Mouse (Mus musculus) CH12.LX (cell line): ENCODE data around the gene Hpse. TPM values are rescaled to one million over a fixed set of nuclear protein-coding genes. Genes with fewer than 3 reads are reported as not detected.

Experiments
- DNase-seq: peaks from one replicate; pipeline ENCODE4 v3.0.0-alpha.2; 2013; ENCODE audit errors: extremely low read depth
- H3K27ac ChIP-seq: 2 replicates; pipeline ENCODE4 v1.5.1; 2012; ENCODE audit warnings: low read depth, mild to moderate bottlenecking, control low read depth, moderate library complexity; ENCODE audit not compliant: insufficient read depth
- H3K27me3 ChIP-seq: replicated peaks from 2 replicates; pipeline ENCODE3; 2012; ENCODE audit warnings: inconsistent platforms
- H3K36me3 ChIP-seq, 2 experiments: replicated peaks in 1 of 2; 2 replicates each; pipeline versions ENCODE3 to v1.6.1; 2012; ENCODE audit warnings: inconsistent platforms in 1 of 2, low read length in 1 of 2, mild to moderate bottlenecking in 1 of 2, mixed read lengths in 1 of 2, moderate library complexity in 1 of 2; ENCODE audit not compliant: control insufficient read depth in 1 of 2, insufficient read depth in 1 of 2
- H3K4me1 ChIP-seq, 2 experiments: 2 replicates each; pipeline ENCODE4 v1.6.1; 2012; ENCODE audit warnings: inconsistent platforms in 1 of 2, moderate library complexity in 1 of 2; ENCODE audit not compliant: insufficient read depth in 2 of 2, control insufficient read depth in 1 of 2
- H3K4me2 ChIP-seq: 2 replicates; pipeline ENCODE4 v1.6.1; 2012; ENCODE audit warnings: low read depth, mild to moderate bottlenecking, control low read depth; ENCODE audit not compliant: poor library complexity, insufficient read depth, severe bottlenecking
- H3K4me3 ChIP-seq, 3 experiments: fragments of 150-350 bp in 1 of 3; sonication (generic) in 1 of 3; replicated peaks in 1 of 3; 2 replicates each; pipeline versions ENCODE3 to v1.5.1; 2011 to 2012; ENCODE audit warnings: low read depth in 2 of 3, low read length in 2 of 3, mild to moderate bottlenecking in 2 of 3, moderate library complexity in 2 of 3, control low read depth in 1 of 3, improper control_type of control experiment in 1 of 3, inconsistent platforms in 1 of 3, mixed read lengths in 1 of 3; ENCODE audit not compliant: poor library complexity in 1 of 3
- H3K79me2 ChIP-seq: replicated peaks from 2 replicates; pipeline ENCODE4 v1.6.1; 2012; ENCODE audit warnings: mild to moderate bottlenecking, moderate library complexity; ENCODE audit not compliant: control insufficient read depth, poor library complexity, insufficient read depth, severe bottlenecking; ENCODE audit errors: extremely low read depth
- H3K9ac ChIP-seq: 2 replicates; pipeline ENCODE4 v1.6.1; 2012; ENCODE audit warnings: low read depth, mild to moderate bottlenecking, control low read depth, moderate library complexity; ENCODE audit not compliant: insufficient read depth
- H3K9me3 ChIP-seq: replicated peaks from 2 replicates; pipeline ENCODE3; 2012; ENCODE audit warnings: low read length, inconsistent platforms, mixed read lengths
- BHLHE40 ChIP-seq: IDR thresholded peaks from 2 replicates; pipeline ENCODE4 v1.6.1; 2011; ENCODE audit warnings: mild to moderate bottlenecking, low read depth, low read length, improper control_type of control experiment
- CHD1 ChIP-seq: IDR thresholded peaks from 2 replicates; pipeline ENCODE4 v1.6.1; 2012; ENCODE audit warnings: low read depth, low read length, improper control_type of control experiment, inconsistent platforms
- CHD2 ChIP-seq: IDR thresholded peaks from 2 replicates; pipeline ENCODE4 v1.6.1; 2011; ENCODE audit warnings: low read length, improper control_type of control experiment
- CTCF ChIP-seq, 2 experiments: IDR thresholded peaks in 1 of 2; conservative IDR thresholded peaks in 1 of 2; 2 replicates each; pipeline ENCODE4 v1.5.1; 2011 to 2012; ENCODE audit warnings: low read depth in 2 of 2, low read length in 2 of 2, improper control_type of control experiment in 1 of 2, inconsistent platforms in 1 of 2, mild to moderate bottlenecking in 1 of 2, moderate library complexity in 1 of 2
- ELF1 ChIP-seq: IDR thresholded peaks from 2 replicates; pipeline ENCODE4 v1.6.1; 2014; ENCODE audit warnings: low read depth, mild to moderate bottlenecking, inconsistent platforms, low read length, improper control_type of control experiment
- EP300 ChIP-seq: IDR thresholded peaks from 2 replicates; pipeline ENCODE4 v1.6.1; 2011; ENCODE audit warnings: low read length, improper control_type of control experiment
- ETS1 ChIP-seq: conservative IDR thresholded peaks from 2 replicates; pipeline ENCODE4 v1.6.1; 2012; ENCODE audit warnings: low read depth, mild to moderate bottlenecking, inconsistent platforms, low read length, improper control_type of control experiment, moderate library complexity
- IRF4 ChIP-seq: IDR thresholded peaks from 2 replicates; pipeline ENCODE4 v1.6.1; 2014; ENCODE audit warnings: low read depth, mild to moderate bottlenecking, inconsistent platforms, low read length, improper control_type of control experiment
- JUN ChIP-seq: IDR thresholded peaks from 2 replicates; pipeline ENCODE4 v1.6.1; 2011; ENCODE audit warnings: low read depth, mild to moderate bottlenecking, low read length, improper control_type of control experiment, moderate library complexity; ENCODE audit not compliant: insufficient read depth
- MAFK ChIP-seq: IDR thresholded peaks from 2 replicates; pipeline ENCODE4 v1.6.1; 2011; ENCODE audit warnings: low read length, improper control_type of control experiment; ENCODE audit not compliant: insufficient replicate concordance
- MAX ChIP-seq: IDR thresholded peaks from 2 replicates; pipeline ENCODE4 v1.6.1; 2011; ENCODE audit warnings: low read length, improper control_type of control experiment
- MEF2A ChIP-seq: IDR thresholded peaks from 2 replicates; pipeline ENCODE4 v1.6.1; 2014; ENCODE audit warnings: low read depth, mild to moderate bottlenecking, inconsistent platforms, low read length, improper control_type of control experiment, borderline replicate concordance
- MXI1 ChIP-seq: IDR thresholded peaks from 2 replicates; pipeline ENCODE4 v1.6.1; 2011; ENCODE audit warnings: mild to moderate bottlenecking, low read depth, low read length, improper control_type of control experiment
- MYC ChIP-seq: IDR thresholded peaks from 2 replicates; pipeline ENCODE4 v1.6.1; 2011; ENCODE audit warnings: low read depth, mild to moderate bottlenecking, improper control_type of control experiment, low read length
- NELFE ChIP-seq: IDR thresholded peaks from 2 replicates; pipeline ENCODE4 v1.6.1; 2011; ENCODE audit warnings: low read depth, low read length, improper control_type of control experiment
- POLR2A ChIP-seq: IDR thresholded peaks from 2 replicates; pipeline ENCODE4 v1.6.1; 2011; ENCODE audit warnings: low read depth, mild to moderate bottlenecking, improper control_type of control experiment, low read length
- RAD21 ChIP-seq: IDR thresholded peaks from 2 replicates; pipeline ENCODE4 v1.6.1; 2011; ENCODE audit warnings: low read depth, mild to moderate bottlenecking, low read length, improper control_type of control experiment, moderate library complexity
- RCOR1 ChIP-seq: conservative IDR thresholded peaks from 2 replicates; pipeline ENCODE4 v1.6.1; 2012; ENCODE audit warnings: low read depth, mild to moderate bottlenecking, inconsistent platforms, low read length, improper control_type of control experiment
- UBTF ChIP-seq: IDR thresholded peaks from 2 replicates; pipeline ENCODE4 v1.6.1; 2012; ENCODE audit warnings: low read depth, mild to moderate bottlenecking, inconsistent platforms, low read length, improper control_type of control experiment, moderate library complexity
- ZNF384 ChIP-seq: IDR thresholded peaks from 2 replicates; pipeline ENCODE4 v1.6.1; 2012; ENCODE audit warnings: low read depth, low read length, improper control_type of control experiment, inconsistent platforms
- dilution Hi-C: fragments of 300-500 bp; cut with MboI; formaldehyde crosslinking; loops from 2 replicates; pipeline ENCODE4 v1.14.3; 2020; ENCODE audit warnings: low sequenced_read_pairs; ENCODE audit not compliant: extremely low pct_unique_long_range_greater_than_20kb, extremely low pct_ligation_motif_present
- in situ Hi-C: fragments of 300-500 bp; cut with MboI; formaldehyde crosslinking; loops from 3 replicates; pipeline ENCODE4 v1.14.3; 2019; ENCODE audit warnings: low sequenced_read_pairs, low pct_ligation_motif_present, low pct_unique_long_range_greater_than_20kb, mixed read lengths
- polyA plus RNA-seq: library from polyadenylated mRNA; unstranded; fragments of >175 nt; gene quantifications from 2 replicates; pipeline ENCODE4 v1.2.1, GENCODE M21; 2012; ENCODE audit warnings: low read depth; ENCODE audit not compliant: insufficient read length
- total RNA-seq, 2 experiments: library from RNA; depleted of rRNA; stranded (reverse); fragments of 300-350 nt in 1 of 2; fragments of >200 nt in 1 of 2; gene quantifications; 2 replicates each; pipeline ENCODE4 v1.2.3; 2012 to 2014

Hpse gene
- total and polyA plus RNA-seq, 3 experiments, result 3.3 to 9.5 (median 3.8) TPM

DNA sequence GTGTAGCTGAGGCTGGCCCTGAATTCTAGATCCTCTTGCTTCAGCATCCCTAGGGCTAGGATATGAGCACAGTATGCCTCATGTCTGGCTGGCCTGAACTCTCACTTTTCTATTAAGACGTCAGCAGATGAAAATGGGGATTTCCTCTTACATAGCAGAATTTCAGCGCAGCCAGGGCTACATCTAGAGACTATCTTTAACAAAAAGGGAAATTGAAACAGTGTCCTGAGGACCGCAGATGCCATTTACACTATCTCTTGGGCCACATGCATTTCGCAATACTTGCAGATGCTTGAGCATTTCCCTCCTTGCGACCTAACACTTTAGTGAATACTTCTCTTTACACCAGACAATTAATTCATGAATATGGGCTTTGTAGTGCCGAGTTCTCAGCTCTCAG is 63.2 kb downstream of the Hpse start:
- Histone ChIP-seq H3K9me3 (no peaks in the 10 kb centered on the region), H3K27me3 (no peaks in the 10 kb centered on the region), H3K27ac (peak overlapping the region; percentile 27; the same call in 1 of the 2 replicates), H3K4me2 (no peak overlapping the region), H3K79me2 (no peaks in the 10 kb centered on the region; the same call in 1 of the 2 replicates), H3K36me3 (peaks cover 51 to 78% of the 10 kb centered on the region in 2 experiments), H3K4me1 (peaks cover 12 to 63% of the 10 kb centered on the region in 2 experiments), H3K9ac (no peak overlapping the region), H3K4me3 (no peak overlapping the region)
- in situ Hi-C loops, result no loop called here
- peak; percentile 66 for DNase-seq
- dilution Hi-C loops, result no loop called here
- TF ChIP-seq JUN (0 out of 2 replicates have a peak, but pooled peaks have one; percentile 11), BHLHE40 (peak; percentile 51), ELF1 (0 out of 2 replicates have a peak, but pooled peaks have one; percentile 22), RAD21 (peak; percentile 18; the same call in 1 of the 2 replicates), EP300 (0 out of 2 replicates have a peak, but pooled peaks have one; percentile 26), NELFE (no peak), RCOR1 (0 out of 2 replicates have a peak, but pooled peaks have one; percentile 17), MEF2A (peak; percentile 53; the same call in 1 of the 2 replicates), MAX (0 out of 2 replicates have a peak, but pooled peaks have one; percentile 19), MAFK (peak; percentile 51; the same call in 1 of the 2 replicates), ZNF384 (no peak), IRF4 (peak; percentile 69), CHD2 (peak; percentile 17; the same call in 1 of the 2 replicates), ETS1 (peak; percentile 72), POLR2A (no peak), CTCF (conservative IDR thresholded peaks at IDR 0.05 in 1 of 2, IDR thresholded peaks at IDR 0.05 in 1 of 2; ENCODE audit: low read depth in 2 of 2, low read length in 2 of 2) (0 out of 4 replicates have a peak, but pooled peaks of 1 of the 2 experiments have one; percentile 1), MXI1 (peak; percentile 56; the same call in 1 of the 2 replicates), MYC (peak; percentile 77), UBTF (no peak)

DNA sequence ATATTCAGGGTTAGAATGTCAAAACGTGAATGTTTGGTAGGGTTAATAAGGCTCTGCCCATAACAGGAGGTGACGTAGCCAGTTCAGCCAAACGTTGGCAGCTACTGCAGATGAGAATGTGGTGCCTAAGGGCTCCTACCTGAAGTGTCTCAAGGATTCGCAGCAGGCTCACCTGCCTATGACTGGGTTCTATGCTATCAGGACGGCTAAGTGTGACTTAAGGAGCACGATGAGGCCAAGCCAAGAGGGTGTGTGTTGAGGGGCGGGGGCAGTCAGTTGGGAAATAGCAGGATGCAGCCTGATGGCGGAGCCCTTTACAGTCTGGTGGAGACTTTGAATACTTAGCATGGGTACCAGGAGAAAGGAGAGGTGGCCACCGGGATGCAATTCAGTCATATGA is 67.2 kb downstream of the Hpse start:
- Histone ChIP-seq H3K4me3 (no peak overlapping the region), H3K79me2 (no peaks in the 10 kb centered on the region), H3K9ac (no peak overlapping the region), H3K9me3 (no peaks in the 10 kb centered on the region), H3K4me2 (no peak overlapping the region), H3K36me3 (peaks cover 18 to 39% of the 10 kb centered on the region in 2 experiments), H3K27ac (no peak overlapping the region), H3K4me1 (peaks cover 10 to 47% of the 10 kb centered on the region in 2 experiments), H3K27me3 (no peaks in the 10 kb centered on the region)
- dilution Hi-C loops, result no loop called here
- TF ChIP-seq ETS1 (no peak), ZNF384 (no peak), POLR2A (no peak), CHD1 (no peak)
- in situ Hi-C loops, result no loop called here
- no peak for DNase-seq
